ENCODE assay signal across 25 mouse cellular contexts in genomic region chr12:4358100-4358499, GRCm38 (mm10).
A peak's percentile ranks its signal among the peaks of the same experiment; 100 is the strongest.
DNase-seq lines count a peak whose midpoint lies in the region; ATAC-seq and TF ChIP-seq lines count a peak whose summit lies in the region.
"Had no signal": no experiment of that assay in that cellular context is flagged by ENCODE, and none has a peak within 500 bp of the region (broad histone marks: within the 10 kb centered on the region; RNA-seq: fewer than 3 reads in every experiment).

No protein-coding gene starts in this region.

- in situ Hi-C loops in ES-E14 (cut with MboI; ENCODE audit: low sequenced_read_pairs in 2 of 2, unreplicated experiment in 2 of 2): no loop called here

- no peak for TF ChIP-seq CTCF in ES-Bruce4 (IDR thresholded peaks at IDR 0.05; ENCODE audit: low read depth, low read length)

- WGBS in hindbrain, embryonic 14.5 days: 94% methylated on average over 4 of the region's 4 CpGs

- DNase-seq in ES-E14 (ENCODE audit: low read depth, low spot score) (peak; percentile 39), WW6 (ENCODE audit: low read depth, low spot score) (peak; percentile 22)
- no peak for DNase-seq in adrenal gland, postnatal 4 days (ENCODE audit: low spot score in 2 of 2)
- no peak for DNase-seq in hindbrain, embryonic 14.5 days (ENCODE audit: low spot score)
- no peak for DNase-seq in kidney, postnatal 25 days
- no peak for DNase-seq in retina, postnatal 1 day
- DNase-seq: adrenal gland, adult 8-10 months; adrenal gland, postnatal 14 days; adrenal gland, postnatal 36 days; cerebellum, adult 11 months; cerebellum, adult 18-20 months; cerebellum, adult 8-10 months; cerebellum, adult 9-11 months; cerebellum, postnatal 14 days; cerebellum, postnatal 36 days; embryo, embryonic 11 days had no signal

- H3K27ac ChIP-seq in ES-Bruce4 (ENCODE audit: insufficient read depth, low read length) (peak overlapping the region; percentile 99), ES-E14 (ENCODE audit: insufficient read depth, low read depth, low read length, poor library complexity, severe bottlenecking) (peak overlapping the region; percentile 100)
- H3K27ac ChIP-seq in hindbrain, embryonic 14.5 days: no peak overlapping the region
- H3K27ac ChIP-seq: embryonic facial prominence, embryonic 13.5 days; embryonic facial prominence, embryonic 15.5 days; forebrain, embryonic 10.5 days; forebrain, embryonic 12.5 days had no signal

- no peak for TF ChIP-seq POLR2A in ES-Bruce4 (IDR thresholded peaks at IDR 0.05; ENCODE audit: insufficient read depth, low read length)

- ATAC-seq in hindbrain, embryonic 14.5 days (ENCODE audit: low FRiP score): no peak
- ATAC-seq: activated CD4-positive, CD25-positive, alpha-beta regulatory T cell, adult 4 months; forebrain, embryonic 14.5 days; forebrain, embryonic 16.5 days had no signal

- no peak overlapping the region for H3K4me2 ChIP-seq in hindbrain, embryonic 14.5 days (replicated peaks)
- H3K4me2 ChIP-seq: embryonic facial prominence, embryonic 13.5 days; embryonic facial prominence, embryonic 15.5 days; forebrain, embryonic 12.5 days had no signal

- H3K9me3 ChIP-seq in ES-Bruce4 (replicated peaks; ENCODE audit: control insufficient read depth, insufficient read depth, low read length, poor library complexity, severe bottlenecking) (no peaks in the 10 kb centered on the region), ES-E14 (ENCODE audit: control insufficient read depth, insufficient read depth, low read depth, low read length) (no peaks in the 10 kb centered on the region)
- H3K9me3 ChIP-seq in hindbrain, embryonic 14.5 days (ENCODE audit: control insufficient read depth, low read length): no peaks in the 10 kb centered on the region
- H3K9me3 ChIP-seq: embryonic facial prominence, embryonic 13.5 days; embryonic facial prominence, embryonic 15.5 days; forebrain, embryonic 10.5 days; forebrain, embryonic 12.5 days had no signal

- H3K4me1 ChIP-seq in ES-Bruce4 (ENCODE audit: control insufficient read depth, insufficient read depth, low read length) (peaks cover 1% of the 10 kb centered on the region), ES-E14 (ENCODE audit: control insufficient read depth in 2 of 2, insufficient read depth in 2 of 2, low read length in 2 of 2, poor library complexity in 1 of 2) (peaks cover 20 to 35% of the 10 kb centered on the region in 2 experiments)
- no peaks in the 10 kb centered on the region for H3K4me1 ChIP-seq in hindbrain, embryonic 14.5 days (replicated peaks; ENCODE audit: control insufficient read depth, insufficient read depth, low read length)
- H3K4me1 ChIP-seq: embryonic facial prominence, embryonic 15.5 days had no signal

- H3K4me3 ChIP-seq in ES-Bruce4 (ENCODE audit: low read depth, low read length) (no peak overlapping the region), ES-E14 (ENCODE audit: insufficient read depth in 1 of 2, low read depth in 1 of 2, low read length in 2 of 2, poor library complexity in 1 of 2, severe bottlenecking in 1 of 2) (peak overlapping the region in 1 of 2 experiments; percentile 15; a peak in 1 of 4 replicates)
- no peak overlapping the region for H3K4me3 ChIP-seq in hindbrain, embryonic 14.5 days (replicated peaks; ENCODE audit: low read length)
- H3K4me3 ChIP-seq: embryonic facial prominence, embryonic 13.5 days; embryonic facial prominence, embryonic 15.5 days; erythroblast, embryonic 14.5 days; forebrain, embryonic 10.5 days; forebrain, embryonic 12.5 days had no signal

- H3K36me3 ChIP-seq in ES-Bruce4 (ENCODE audit: control insufficient read depth, insufficient read depth, low read length, poor library complexity, severe bottlenecking) (no peaks in the 10 kb centered on the region; the same call in 1 of the 2 replicates), ES-E14 (ENCODE audit: control insufficient read depth, insufficient read depth, low read length, poor library complexity, severe bottlenecking) (peaks cover 4% of the 10 kb centered on the region; the same call in 1 of the 2 replicates)
- no peaks in the 10 kb centered on the region for H3K36me3 ChIP-seq in hindbrain, embryonic 14.5 days (replicated peaks; ENCODE audit: control insufficient read depth, insufficient read depth)
- H3K36me3 ChIP-seq: embryonic facial prominence, embryonic 13.5 days; embryonic facial prominence, embryonic 15.5 days; forebrain, embryonic 12.5 days had no signal

- H3K9ac ChIP-seq in ES-Bruce4 (ENCODE audit: low read depth, poor library complexity, severe bottlenecking) (peak overlapping the region; percentile 73), ES-E14 (ENCODE audit: insufficient read depth, low read depth, low read length, poor library complexity, severe bottlenecking) (peak overlapping the region; percentile 66)
- H3K9ac ChIP-seq in hindbrain, embryonic 14.5 days: no peak overlapping the region
- H3K9ac ChIP-seq: embryonic facial prominence, embryonic 13.5 days; embryonic facial prominence, embryonic 15.5 days; forebrain, embryonic 12.5 days had no signal

- peak; percentile 67 for TF ChIP-seq EP300 in ES-Bruce4 (IDR thresholded peaks at IDR 0.05; ENCODE audit: insufficient read depth, low read depth, low read length)

- H3K27me3 ChIP-seq in ES-Bruce4 (ENCODE audit: control insufficient read depth, insufficient read depth, low read length, poor library complexity, severe bottlenecking): no peaks in the 10 kb centered on the region
- no peaks in the 10 kb centered on the region for H3K27me3 ChIP-seq in hindbrain, embryonic 14.5 days (ENCODE audit: control insufficient read depth, insufficient read depth, low read length)
- H3K27me3 ChIP-seq: embryonic facial prominence, embryonic 13.5 days; embryonic facial prominence, embryonic 15.5 days; forebrain, embryonic 12.5 days had no signal

TF ChIP-seq in ES-E14, 5 proteins besides CTCF, POLR2A, EP300 and RAD21:
- TF ChIP-seq MAFK (IDR thresholded peaks at IDR 0.05; ENCODE audit: insufficient read depth, low read depth, low read length): no peak
- no peak for TF ChIP-seq CHD2 (IDR thresholded peaks at IDR 0.05; ENCODE audit: low read depth, low read length)
- no peak for TF ChIP-seq HCFC1 (IDR thresholded peaks at IDR 0.05; ENCODE audit: borderline replicate concordance, insufficient read depth, low read length)
- no peak for TF ChIP-seq ZNF384 (IDR thresholded peaks at IDR 0.05; ENCODE audit: low read depth, low read length)
- no peak for TF ChIP-seq ZC3H11A (IDR thresholded peaks at IDR 0.05; ENCODE audit: borderline replicate concordance, low read depth, low read length)

Comparison
In these comparisons a context has a peak if more than half of its experiments do, and no peak if none do; other contexts are left out.
1. DNase-seq: peak in ES-E14 (single experiment) and WW6 (single experiment); none in adrenal gland, postnatal 4 days (0 of 2), hindbrain, embryonic 14.5 days (single experiment), kidney, postnatal 25 days (0 of 2) and retina, postnatal 1 day (single experiment).